Mouse (Mus musculus) midbrain, embryonic 16.5 days (tissue): ENCODE results near the gene Creb3l2. TPM values are rescaled to one million over a fixed set of nuclear protein-coding genes. Genes with fewer than 3 reads are reported as not detected.

Experiments
- ATAC-seq: fragments of 200-750 bp; cut with Nextera tagmentation; 2 replicates; pipeline ENCODE4 v1.8.0; 2017; ENCODE audit warnings: moderate TSS enrichment
- H3K27ac ChIP-seq: fragments of 300-500 bp; sonication (generic); 2 replicates; pipeline ENCODE4 v1.5.1; 2014; ENCODE audit warnings: mild to moderate bottlenecking, low read length, mixed read lengths
- H3K27me3 ChIP-seq: fragments of 300-500 bp; sonication (generic); 2 replicates; pipeline ENCODE4 v1.6.1; 2014; ENCODE audit warnings: low read depth, low read length, mixed read lengths; ENCODE audit not compliant: control insufficient read depth, insufficient read depth
- H3K36me3 ChIP-seq: fragments of 300-500 bp; sonication (generic); 2 replicates; pipeline ENCODE4 v1.6.1; 2014; ENCODE audit warnings: mild to moderate bottlenecking, low read length, moderate library complexity, mixed read lengths; ENCODE audit not compliant: control insufficient read depth, insufficient read depth
- H3K4me1 ChIP-seq: fragments of 300-500 bp; sonication (generic); 2 replicates; pipeline ENCODE4 v1.6.1; 2014; ENCODE audit warnings: mild to moderate bottlenecking, low read length, mixed read lengths; ENCODE audit not compliant: control insufficient read depth, insufficient read depth
- H3K4me2 ChIP-seq: fragments of 300-500 bp; sonication (generic); 2 replicates; pipeline ENCODE4 v1.6.1; 2014; ENCODE audit warnings: mild to moderate bottlenecking, low read length, mixed read lengths
- H3K4me3 ChIP-seq: fragments of 300-500 bp; sonication (generic); 2 replicates; pipeline ENCODE4 v1.5.1; 2014; ENCODE audit warnings: low read depth, mild to moderate bottlenecking, low read length, moderate library complexity, mixed read lengths
- H3K9ac ChIP-seq: fragments of 300-500 bp; sonication (generic); 2 replicates; pipeline ENCODE4 v1.6.1; 2014; ENCODE audit warnings: low read depth, low read length, mixed read lengths
- H3K9me3 ChIP-seq: fragments of 300-500 bp; sonication (generic); replicated peaks from 2 replicates; pipeline ENCODE4 v1.6.1; 2014; ENCODE audit warnings: mild to moderate bottlenecking, low read length, mixed read lengths; ENCODE audit not compliant: control insufficient read depth, poor library complexity, severe bottlenecking
- whole genome bisulfite sequencing: fragments of 180-500 bp; shearing (Covaris S2); extraction: QIAGEN DNeasy Blood & Tissue Kit; methylation state at CpG from one replicate; pipeline ENCODE4 v1.1.7; 2014; 5-methylcytosine and 5-hydroxymethylcytosine counted together
- polyA plus RNA-seq: library from polyadenylated mRNA; unstranded; fragments of >200 nt; fragmentation: Nextera tagmentation; extraction: Ambion mirVana; gene quantifications from 2 replicates; pipeline ENCODE4 v1.2.1, GENCODE M21; 2015

Creb3l2 gene
- polyA plus RNA-seq, 1 experiment from 2014 or later, result 2.3 TPM

- Histone ChIP-seq H3K4me3 (no peak overlapping the region), H3K27me3 (no peaks in the 10 kb centered on the region), H3K4me2 (no peak overlapping the region), H3K27ac (no peak overlapping the region), H3K4me1 (no peaks in the 10 kb centered on the region), H3K9ac (no peak overlapping the region), H3K36me3 (no peaks in the 10 kb centered on the region), H3K9me3 (no peaks in the 10 kb centered on the region)
- ATAC-seq, result no peak
- 92% methylated on average over 6 of the region's 6 CpGs for WGBS
Measured at GRCm38 (mm10) chr6:37406903-37407302, 35.0 kb downstream of the Creb3l2 start.

DNA sequence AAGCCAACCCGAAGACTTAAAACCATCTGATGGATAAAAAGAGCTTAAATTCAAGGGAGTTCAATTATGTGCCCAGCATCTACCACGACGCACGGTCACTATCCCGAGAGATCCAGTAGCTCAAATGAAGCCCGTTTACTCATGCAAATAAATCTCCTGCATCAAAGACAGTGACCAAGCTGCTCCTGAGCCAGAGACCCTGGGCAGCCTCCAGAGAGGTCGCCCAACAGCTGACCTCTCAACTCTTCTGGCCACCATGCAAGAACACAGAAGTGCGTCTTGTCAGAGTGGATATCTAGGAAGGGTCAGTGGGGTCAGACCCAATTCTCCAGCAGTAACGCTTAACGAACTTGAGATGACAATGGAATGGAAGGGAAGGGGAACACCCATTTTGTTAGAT is 35.9 kb downstream of the Creb3l2 start:
- Histone ChIP-seq H3K36me3 (no peaks in the 10 kb centered on the region), H3K4me3 (no peak overlapping the region), H3K9ac (no peak overlapping the region), H3K27ac (no peak overlapping the region), H3K27me3 (no peaks in the 10 kb centered on the region), H3K4me1 (no peaks in the 10 kb centered on the region), H3K4me2 (no peak overlapping the region), H3K9me3 (no peaks in the 10 kb centered on the region)
- 67% methylated on average over 10 of the region's 10 CpGs for WGBS
- ATAC-seq, result no peak

GRCm38 (mm10) chr6:37404325-37404724 is 37.6 kb downstream of the Creb3l2 start:
- H3K4me3 ChIP-seq, result no peak overlapping the region
- no peak for ATAC-seq
- no peaks in the 10 kb centered on the region for H3K27me3 ChIP-seq
- H3K36me3 ChIP-seq, result no peaks in the 10 kb centered on the region
- H3K9ac ChIP-seq, result no peak overlapping the region
- H3K9me3 ChIP-seq, result no peaks in the 10 kb centered on the region
- H3K4me1 ChIP-seq, result no peaks in the 10 kb centered on the region
- whole genome bisulfite sequencing, result 59% methylated on average over 3 of the region's 3 CpGs
- H3K4me2 ChIP-seq, result no peak overlapping the region
- no peak overlapping the region for H3K27ac ChIP-seq

DNA sequence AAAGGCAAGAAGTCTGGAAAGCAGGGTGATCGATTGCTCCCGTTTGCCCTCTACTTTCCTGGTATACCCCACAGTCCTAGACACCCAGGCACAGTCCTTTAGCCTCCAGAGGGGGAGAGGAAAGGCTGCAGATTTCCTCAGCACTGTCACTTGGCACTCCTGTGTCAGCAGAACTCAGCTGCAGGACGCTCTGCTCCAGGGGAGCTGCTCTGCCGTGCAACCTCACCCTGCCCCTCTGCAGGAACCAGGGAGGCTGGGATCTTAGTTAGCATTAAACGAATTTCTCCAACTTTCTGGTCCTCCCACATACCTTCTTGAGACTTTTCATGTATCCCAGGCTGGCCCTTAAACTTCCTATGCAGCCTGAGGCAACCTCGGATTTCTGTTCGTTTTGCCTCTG is 40.0 kb downstream of the Creb3l2 start:
- no peak overlapping the region for H3K9ac ChIP-seq
- H3K27me3 ChIP-seq, result no peaks in the 10 kb centered on the region
- no peak for ATAC-seq
- no peaks in the 10 kb centered on the region for H3K9me3 ChIP-seq
- H3K27ac ChIP-seq, result no peak overlapping the region
- no peaks in the 10 kb centered on the region for H3K4me1 ChIP-seq
- H3K36me3 ChIP-seq, result no peaks in the 10 kb centered on the region
- H3K4me2 ChIP-seq, result no peak overlapping the region
- WGBS, result 68% methylated on average over 7 of the region's 7 CpGs
- no peak overlapping the region for H3K4me3 ChIP-seq

- no peak overlapping the region for H3K9ac ChIP-seq
- H3K4me3 ChIP-seq, result no peak overlapping the region
- no peaks in the 10 kb centered on the region for H3K9me3 ChIP-seq
- no peaks in the 10 kb centered on the region for H3K4me1 ChIP-seq
- H3K27me3 ChIP-seq, result no peaks in the 10 kb centered on the region
- no peak overlapping the region for H3K27ac ChIP-seq
- no peaks in the 10 kb centered on the region for H3K36me3 ChIP-seq
- ATAC-seq, result no peak
- 85% methylated on average over 11 of the region's 11 CpGs for WGBS
- H3K4me2 ChIP-seq, result no peak overlapping the region
Measured at GRCm38 (mm10) chr6:37400866-37401525, 41.0 kb downstream of the Creb3l2 start.

DNA sequence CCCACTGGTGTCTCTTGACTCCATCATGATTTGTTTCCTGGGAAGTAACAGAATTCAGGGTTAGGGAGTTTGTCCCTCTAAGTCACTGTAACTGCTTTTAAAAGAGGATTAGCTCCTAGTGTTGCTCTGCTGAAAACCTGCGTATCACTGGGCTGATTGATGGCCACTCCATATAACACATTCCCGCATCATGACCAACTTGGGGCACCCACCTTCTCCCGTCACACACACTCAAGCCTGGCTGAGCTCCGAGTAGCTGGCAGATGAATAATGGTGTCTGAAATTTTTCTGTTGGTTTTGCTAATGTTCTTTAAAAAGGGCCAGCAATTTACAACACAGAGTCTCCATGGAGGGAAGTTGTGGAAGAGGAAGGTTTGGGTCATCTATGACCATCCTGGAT is 41.8 kb downstream of the Creb3l2 start:
- no peak overlapping the region for H3K27ac ChIP-seq
- no peak overlapping the region for H3K4me3 ChIP-seq
- ATAC-seq, result no peak
- H3K4me1 ChIP-seq, result no peaks in the 10 kb centered on the region
- whole genome bisulfite sequencing, result 88% methylated on average over 4 of the region's 4 CpGs
- no peaks in the 10 kb centered on the region for H3K27me3 ChIP-seq
- H3K4me2 ChIP-seq, result no peak overlapping the region
- no peaks in the 10 kb centered on the region for H3K36me3 ChIP-seq
- no peaks in the 10 kb centered on the region for H3K9me3 ChIP-seq
- no peak overlapping the region for H3K9ac ChIP-seq

DNA sequence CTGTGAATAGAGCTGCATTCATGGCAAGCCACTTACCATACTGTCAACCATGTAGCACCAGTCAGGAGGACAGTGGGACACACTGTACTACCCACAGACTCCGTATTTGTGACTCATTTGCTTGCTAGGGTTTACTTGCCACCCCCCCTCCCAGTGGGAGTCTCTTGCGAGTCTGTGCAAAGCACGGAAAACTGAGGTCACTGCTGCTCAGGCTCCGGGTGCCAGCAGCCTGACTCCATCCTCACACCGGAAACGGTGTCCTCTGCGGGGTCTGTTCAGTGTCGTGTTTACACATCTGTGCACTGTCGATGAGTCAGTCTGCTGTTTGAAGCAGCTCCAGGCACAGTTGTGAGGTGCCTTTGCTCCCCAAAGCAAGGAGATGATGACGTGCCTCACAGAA is 43.0 kb downstream of the Creb3l2 start:
- Histone ChIP-seq H3K4me2 (no peak overlapping the region), H3K36me3 (no peaks in the 10 kb centered on the region), H3K9me3 (no peaks in the 10 kb centered on the region), H3K4me1 (no peaks in the 10 kb centered on the region), H3K27me3 (no peaks in the 10 kb centered on the region), H3K27ac (no peak overlapping the region), H3K4me3 (no peak overlapping the region), H3K9ac (no peak overlapping the region)
- no peak for ATAC-seq
- WGBS, result 86% methylated on average over 10 of the region's 10 CpGs

- Histone ChIP-seq H3K4me1 (no peaks in the 10 kb centered on the region), H3K4me2 (no peak overlapping the region), H3K27me3 (no peaks in the 10 kb centered on the region), H3K4me3 (no peak overlapping the region), H3K9me3 (no peaks in the 10 kb centered on the region), H3K36me3 (no peaks in the 10 kb centered on the region), H3K9ac (no peak overlapping the region), H3K27ac (no peak overlapping the region)
- WGBS, result 86% methylated on average over 9 of the region's 9 CpGs
- no peak for ATAC-seq
Measured at GRCm38 (mm10) chr6:37397973-37398372, 44.0 kb downstream of the Creb3l2 start.

GRCm38 (mm10) chr6:37397254-37397653 is 44.7 kb downstream of the Creb3l2 start:
- Histone ChIP-seq H3K4me3 (no peak overlapping the region), H3K4me2 (no peak overlapping the region), H3K9me3 (no peaks in the 10 kb centered on the region), H3K27ac (no peak overlapping the region), H3K27me3 (no peaks in the 10 kb centered on the region), H3K9ac (no peak overlapping the region), H3K36me3 (no peaks in the 10 kb centered on the region), H3K4me1 (no peaks in the 10 kb centered on the region)
- WGBS, result 96% methylated on average over 4 of the region's 4 CpGs
- no peak for ATAC-seq
